Mouse (Mus musculus) central nervous system, embryonic 14 days (tissue): ENCODE data around the gene Gm9944. TPM values are rescaled to one million over a fixed set of nuclear protein-coding genes. Genes with fewer than 3 reads are reported as not detected.

Source experiments
- polyA plus RNA-seq: library from polyadenylated mRNA; depleted of rRNA; stranded (reverse); fragments of >200 nt; gene quantifications from 2 replicates; pipeline ENCODE4 v1.2.3, GENCODE M21; 2012; rRNA removed

Gene Gm9944
- polyA plus RNA-seq: not detected in 2 replicates

DNA sequence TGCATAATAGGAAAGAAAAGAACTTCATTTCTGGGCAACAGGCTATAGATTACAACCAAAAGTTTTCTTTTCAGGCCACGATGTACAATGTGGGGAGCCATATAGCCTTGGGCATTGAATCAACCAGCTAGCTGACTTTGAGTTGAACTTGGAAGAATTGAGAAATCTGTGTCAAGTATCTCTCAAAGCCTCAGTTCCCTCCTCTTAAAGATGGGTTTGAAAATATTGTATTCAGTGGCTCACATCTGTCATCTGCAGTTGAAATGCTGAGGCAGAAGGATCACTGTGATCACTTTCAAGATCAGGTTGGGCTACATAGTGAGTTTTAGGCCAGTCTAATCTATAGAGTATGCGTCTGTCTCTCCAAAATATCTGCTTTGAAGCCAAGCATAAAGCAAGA, at the start of gene Gm9944:
TSS of gene Gm9944 (minus strand) at position 101 of the 400 bp plus-strand sequence.

DNA sequence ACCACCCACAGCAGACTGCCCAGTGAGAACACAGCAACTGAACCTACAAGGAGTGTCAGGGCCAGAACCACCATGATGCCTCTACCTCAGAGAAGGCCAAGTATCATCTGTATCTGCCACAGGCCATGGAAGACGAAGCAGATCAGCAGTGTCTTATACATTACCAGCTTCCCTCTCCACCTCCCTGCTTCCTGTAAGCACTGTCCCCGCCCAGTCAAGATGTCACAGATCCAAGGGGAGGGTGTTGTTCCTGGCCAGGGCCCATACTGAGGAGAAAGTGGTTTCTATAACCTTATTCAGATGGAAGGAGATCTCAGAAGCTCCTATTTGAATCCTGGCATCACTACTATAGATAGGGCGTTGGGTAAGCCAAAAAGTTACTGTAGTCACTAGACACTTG, 10.5 kb upstream of the Gm9944 start, which contains the start of gene Aadacl3:
TSS of gene Aadacl3 (minus strand) at position 101 of the 400 bp plus-strand sequence.

GRCm38 (mm10) chr4:144438672-144439071, 14.4 kb downstream of the Gm9944 start, which contains the start of gene 1700012P22Rik:
1700012P22Rik (minus strand) TSS chr4:144438772.

DNA sequence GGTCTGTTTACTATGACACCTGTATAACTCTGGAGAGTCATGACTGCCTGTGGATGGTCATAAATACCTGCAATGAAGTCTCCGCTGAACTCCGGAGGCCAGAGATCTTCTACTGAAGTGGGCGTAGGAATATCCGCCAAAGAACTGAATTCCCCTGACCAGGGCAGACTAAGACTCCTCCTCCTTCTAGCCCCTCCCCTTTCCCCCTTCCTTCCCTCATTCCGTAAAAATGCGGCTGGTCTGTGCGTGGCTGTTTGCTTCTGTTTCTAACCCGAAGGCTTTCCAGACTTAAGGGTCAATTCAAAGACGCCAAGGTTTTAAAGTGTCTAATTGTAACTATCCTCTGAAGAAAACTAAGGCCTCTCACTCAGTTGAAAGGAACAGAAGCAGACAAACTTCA, 44.8 kb downstream of the Gm9944 start, which contains the start of gene Pramef12:
TSS of gene Pramef12 (minus strand) at position 175 of the 400 bp plus-strand sequence.

Other genes with a start within 250 kb of the Gm9944 start
- not detected in 2 replicates for gene C87977, start 240.0 kb downstream of the Gm9944 start, polyA plus RNA-seq
- not detected in 2 replicates for gene Pramel5, start 172.8 kb downstream of the Gm9944 start, polyA plus RNA-seq
- not detected in 2 replicates for gene Gm13128, start 123.1 kb downstream of the Gm9944 start, polyA plus RNA-seq
- not detected in 2 replicates for gene Gm13119, start 95.4 kb downstream of the Gm9944 start, polyA plus RNA-seq
- gene Pramef20, start 75.4 kb downstream of the Gm9944 start, polyA plus RNA-seq: not detected in 2 replicates
- 0.19 TPM in 1 of 2 replicates, not detected in the other for gene Pramef12, start 44.9 kb downstream of the Gm9944 start, polyA plus RNA-seq
- 0.08 and 0.09 TPM in 2 replicates for gene 1700012P22Rik, start 14.5 kb downstream of the Gm9944 start, polyA plus RNA-seq
- gene Aadacl3, start 10.4 kb upstream of the Gm9944 start, polyA plus RNA-seq: not detected in 2 replicates
- gene 9430007A20Rik, start 66.5 kb upstream of the Gm9944 start, polyA plus RNA-seq: not detected in 2 replicates
- not detected in 2 replicates for gene Gm13124, start 111.8 kb upstream of the Gm9944 start, polyA plus RNA-seq
- gene Aadacl4, start 160.4 kb upstream of the Gm9944 start, polyA plus RNA-seq: not detected in 2 replicates
- not detected in 2 replicates for gene Gm436, start 233.1 kb upstream of the Gm9944 start, polyA plus RNA-seq